ENCODE assay signal across 12 mouse cellular contexts in genomic region chr6:115479963-115480321, GRCm38 (mm10).
DNase-seq lines count a peak whose midpoint lies in the region; ATAC-seq and TF ChIP-seq lines count a peak whose summit lies in the region.
"Had no signal": no experiment of that assay in that cellular context is flagged by ENCODE, and none has a peak within 500 bp of the region (broad histone marks: within the 10 kb centered on the region; RNA-seq: fewer than 3 reads in every experiment).

No protein-coding gene starts in this region.

- H3K27ac ChIP-seq in left cerebral cortex, adult 2 months = peak overlapping the region; percentile 22
- H3K27ac ChIP-seq in bone marrow macrophage, adult 2 months (ENCODE audit: insufficient read depth, low read depth, low read length) = peak overlapping the region; percentile 96
- H3K27ac ChIP-seq in intestine, embryonic 15.5 days = peak overlapping the region; percentile 78
- H3K27ac ChIP-seq: limb, embryonic 12.5 days; midbrain, embryonic 15.5 days had no signal

- ATAC-seq in intestine, embryonic 15.5 days = peak; percentile 72
- peak; percentile 42 for ATAC-seq in megakaryocyte progenitor cell, adult 5-6 weeks (replicated peaks; ENCODE audit: poor library complexity)
- ATAC-seq: forebrain, embryonic 14.5 days had no signal

- DNase-seq in left cerebral cortex, adult 2 months (ENCODE audit: extremely low spot score in 1 of 2, low spot score in 2 of 2) = no peak
- no peak for DNase-seq in left cerebral cortex, postnatal 10 days (ENCODE audit: extremely low spot score in 1 of 2, low spot score in 2 of 2)
- DNase-seq in gastrocnemius, adult 8-10 months (ENCODE audit: low spot score in 2 of 2) = no peak
- DNase-seq in thymus, postnatal 0 days (ENCODE audit: low spot score) = no peak
- no peak for DNase-seq in adrenal gland, postnatal 4 days (ENCODE audit: low spot score in 2 of 2)
- DNase-seq: cerebellum, adult 11-12 months had no signal

- H3K9ac ChIP-seq in intestine, embryonic 15.5 days = no peak overlapping the region
- H3K9ac ChIP-seq: limb, embryonic 12.5 days; midbrain, embryonic 15.5 days had no signal

- no peak overlapping the region for H3K4me3 ChIP-seq in left cerebral cortex, adult 2 months
- no peak overlapping the region for H3K4me3 ChIP-seq in bone marrow macrophage, adult 2 months (ENCODE audit: insufficient read depth, low read length)
- H3K4me3 ChIP-seq in intestine, embryonic 15.5 days (replicated peaks) = no peak overlapping the region
- H3K4me3 ChIP-seq: limb, embryonic 12.5 days; midbrain, embryonic 15.5 days had no signal

- H3K4me2 ChIP-seq in intestine, embryonic 15.5 days (replicated peaks) = no peak overlapping the region
- H3K4me2 ChIP-seq: limb, embryonic 12.5 days; midbrain, embryonic 15.5 days had no signal

- intact Hi-C loops in left cerebral cortex, adult 2 months (cut with DNase I) = no loop called here
- intact Hi-C loops in left cerebral cortex, postnatal 10 days (cut with DNase I) = no loop called here

- peaks cover 37% of the 10 kb centered on the region for H3K4me1 ChIP-seq in bone marrow macrophage, adult 2 months (ENCODE audit: control insufficient read depth, insufficient read depth, low read length)
- peaks cover 26% of the 10 kb centered on the region for H3K4me1 ChIP-seq in intestine, embryonic 15.5 days (replicated peaks)

- no peaks in the 10 kb centered on the region for H3K36me3 ChIP-seq in intestine, embryonic 15.5 days
- H3K36me3 ChIP-seq: limb, embryonic 12.5 days; midbrain, embryonic 15.5 days had no signal

- no peaks in the 10 kb centered on the region for H3K27me3 ChIP-seq in intestine, embryonic 15.5 days (replicated peaks)
- H3K27me3 ChIP-seq: limb, embryonic 12.5 days had no signal

- TF ChIP-seq CTCF in left cerebral cortex, adult 2 months (IDR thresholded peaks at IDR 0.05) = no peak
- TF ChIP-seq CTCF in bone marrow macrophage, adult 2 months (IDR thresholded peaks at IDR 0.05; ENCODE audit: low read depth, low read length) = no peak

- no peak for TF ChIP-seq POLR2A in bone marrow macrophage, adult 2 months (IDR thresholded peaks at IDR 0.05; ENCODE audit: borderline replicate concordance, low read depth, low read length)

- H3K9me3 ChIP-seq in intestine, embryonic 15.5 days = no peaks in the 10 kb centered on the region
- H3K9me3 ChIP-seq: limb, embryonic 12.5 days; midbrain, embryonic 15.5 days had no signal

Comparison
In these comparisons a context has a peak if more than half of its experiments do, and no peak if none do; other contexts are left out.
1. H3K27ac ChIP-seq: peak in every context shown above with its lines; median percentile 96 in bone marrow macrophage, adult 2 months; 78 in intestine, embryonic 15.5 days; 22 in left cerebral cortex, adult 2 months.